ENCODE assay signal across 13 mouse cellular contexts in genomic region chr1:93776686-93777085, GRCm38 (mm10).
"Had no signal": no experiment of that assay in that cellular context is flagged by ENCODE, and none has a peak within 500 bp of the region (broad histone marks: within the 10 kb centered on the region; RNA-seq: fewer than 3 reads in every experiment).

No protein-coding gene starts in this region.

- DNase-seq: gastrocnemius, adult 2 months; gastrocnemius, postnatal 10 days; gastrocnemius, postnatal 25 days; heart, adult 18-20 months; heart, postnatal 10 days; heart, postnatal 4 days; kidney, adult 18-20 months; kidney, adult 8-10 months; kidney, postnatal 10 days; kidney, postnatal 36 days; layer of hippocampus, adult 9-11 months; layer of hippocampus, postnatal 36 days; left cerebral cortex, postnatal 4 days had no signal
